Mouse (Mus musculus): ENCODE data around the gene Ralgapb. TPM values are rescaled to one million over a fixed set of nuclear protein-coding genes. Genes with fewer than 3 reads are reported as not detected.

Ralgapb gene
- polyA plus RNA-seq, 1 experiment from 2014 or later, result 32.4 TPM

DNA sequence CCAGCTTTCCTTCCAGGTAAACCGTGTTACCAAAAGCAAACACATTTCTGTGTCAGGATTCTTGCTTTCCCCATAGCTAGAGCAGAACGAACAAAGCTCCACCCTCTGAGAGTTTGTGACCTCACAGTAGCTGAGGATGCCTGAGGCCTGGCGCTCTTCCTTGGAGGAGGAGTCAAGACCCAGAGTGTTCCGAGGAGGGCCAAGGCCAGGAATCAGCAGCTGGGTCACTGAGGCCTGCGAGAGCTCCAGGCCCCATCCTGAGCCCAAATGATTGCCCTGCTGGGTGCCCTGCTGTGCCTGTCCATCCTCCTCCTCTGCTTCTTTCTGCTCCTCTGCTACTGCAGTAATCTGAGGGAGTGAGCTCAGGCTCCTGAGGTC is 39.5 kb upstream of the Ralgapb start:
- DNase-seq (ENCODE audit: low spot score) (no peak), ATAC-seq (ENCODE audit: low FRiP score) (no peak)
- H3K27ac ChIP-seq (ENCODE audit: low read depth, low read length), result no peak overlapping the region
- H3K27me3 ChIP-seq (ENCODE audit: control insufficient read depth, insufficient read depth, low read length), result no peaks in the 10 kb centered on the region
- no peak overlapping the region for H3K9ac ChIP-seq (ENCODE audit: low read depth, low read length)
- H3K4me1 ChIP-seq (replicated peaks; ENCODE audit: control insufficient read depth, insufficient read depth, low read length), result no peaks in the 10 kb centered on the region
- no peak overlapping the region for H3K4me2 ChIP-seq (replicated peaks; ENCODE audit: low read depth, low read length)
- no peak overlapping the region for H3K4me3 ChIP-seq (ENCODE audit: low read depth, low read length)
- H3K36me3 ChIP-seq (ENCODE audit: control insufficient read depth, insufficient read depth, low read length), result no peaks in the 10 kb centered on the region
- H3K9me3 ChIP-seq (ENCODE audit: control insufficient read depth, low read length), result no peaks in the 10 kb centered on the region
- 7% methylated on average over 5 of the region's 5 CpGs for WGBS

- H3K9me3 ChIP-seq (ENCODE audit: control insufficient read depth, low read length), result no peaks in the 10 kb centered on the region
- H3K9ac ChIP-seq (ENCODE audit: low read depth, low read length), result no peak overlapping the region
- H3K4me2 ChIP-seq (replicated peaks; ENCODE audit: low read depth, low read length), result no peak overlapping the region
- H3K27me3 ChIP-seq (ENCODE audit: control insufficient read depth, insufficient read depth, low read length), result no peaks in the 10 kb centered on the region
- WGBS, result 81% methylated on average over 5 of the region's 5 CpGs
- no peaks in the 10 kb centered on the region for H3K4me1 ChIP-seq (replicated peaks; ENCODE audit: control insufficient read depth, insufficient read depth, low read length)
- DNase-seq (ENCODE audit: low spot score), result no peak
- no peak overlapping the region for H3K4me3 ChIP-seq (ENCODE audit: low read depth, low read length)
- H3K36me3 ChIP-seq (ENCODE audit: control insufficient read depth, insufficient read depth, low read length), result no peaks in the 10 kb centered on the region
- H3K27ac ChIP-seq (ENCODE audit: low read depth, low read length), result no peak overlapping the region
- ATAC-seq (ENCODE audit: low FRiP score), result no peak
These were observed 36.6 kb upstream of the Ralgapb start for GRCm38 (mm10) chr2:158373061-158373460.

DNA sequence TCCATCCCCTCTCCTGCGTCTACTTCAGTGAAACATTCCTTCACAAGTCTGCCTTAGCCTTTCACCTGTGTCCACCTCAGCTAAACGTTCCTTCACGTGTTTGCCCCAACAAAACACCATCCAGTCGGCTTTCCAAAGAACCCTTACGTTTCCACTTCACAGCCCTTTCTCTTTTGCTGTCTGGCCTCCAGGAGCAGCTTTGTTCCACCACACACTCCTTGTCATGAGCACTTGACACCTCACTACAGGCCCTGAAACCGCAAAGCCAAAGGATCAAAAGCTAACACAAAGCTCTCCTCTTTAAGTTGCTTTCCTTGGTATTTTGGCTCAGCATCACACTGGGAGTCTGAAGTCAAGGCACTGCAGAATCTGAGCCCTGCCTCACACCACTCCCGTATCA is 36.1 kb upstream of the Ralgapb start:
- H3K4me1 ChIP-seq (replicated peaks; ENCODE audit: control insufficient read depth, insufficient read depth, low read length), result no peaks in the 10 kb centered on the region
- H3K4me3 ChIP-seq (ENCODE audit: low read depth, low read length), result no peak overlapping the region
- no peak for ATAC-seq (ENCODE audit: low FRiP score)
- H3K9me3 ChIP-seq (ENCODE audit: control insufficient read depth, low read length), result no peaks in the 10 kb centered on the region
- DNase-seq (ENCODE audit: low spot score), result no peak
- no peaks in the 10 kb centered on the region for H3K36me3 ChIP-seq (ENCODE audit: control insufficient read depth, insufficient read depth, low read length)
- no peak overlapping the region for H3K9ac ChIP-seq (ENCODE audit: low read depth, low read length)
- H3K27ac ChIP-seq (ENCODE audit: low read depth, low read length), result no peak overlapping the region
- H3K4me2 ChIP-seq (replicated peaks; ENCODE audit: low read depth, low read length), result no peak overlapping the region
- 62% methylated on average over 7 of the region's 7 CpGs for WGBS
- no peaks in the 10 kb centered on the region for H3K27me3 ChIP-seq (ENCODE audit: control insufficient read depth, insufficient read depth, low read length)

- Histone ChIP-seq H3K4me3 (ENCODE audit: low read depth, low read length) (peak within 1 kb of the TSS; percentile 42), H3K27me3 (ENCODE audit: control insufficient read depth, insufficient read depth, low read length) (no peaks in the 10 kb centered on the region), H3K27ac (ENCODE audit: low read depth, low read length) (peak within 1 kb of the TSS; percentile 67; the same call in 1 of the 2 replicates), H3K9me3 (ENCODE audit: control insufficient read depth, low read length) (no peaks in the 10 kb centered on the region), H3K9ac (ENCODE audit: low read depth, low read length) (peak within 1 kb of the TSS; percentile 57), H3K36me3 (ENCODE audit: control insufficient read depth, insufficient read depth, low read length) (no peaks in the 10 kb centered on the region), H3K4me1 (replicated peaks; ENCODE audit: control insufficient read depth, insufficient read depth, low read length) (no peaks in the 10 kb centered on the region), H3K4me2 (replicated peaks; ENCODE audit: low read depth, low read length) (peak within 1 kb of the TSS; percentile 62)
- ATAC-seq (ENCODE audit: low FRiP score) (peak; percentile 84), DNase-seq (ENCODE audit: low spot score) (peak; percentile 89)
- 1% methylated on average over 36 of the region's 36 CpGs for WGBS
These were observed 34.1 kb upstream of the Ralgapb start, which contains the start of gene Snhg11 for GRCm38 (mm10) chr2:158375443-158376122. TSS of gene Snhg11 (plus strand) at chr2:158375638.

DNA sequence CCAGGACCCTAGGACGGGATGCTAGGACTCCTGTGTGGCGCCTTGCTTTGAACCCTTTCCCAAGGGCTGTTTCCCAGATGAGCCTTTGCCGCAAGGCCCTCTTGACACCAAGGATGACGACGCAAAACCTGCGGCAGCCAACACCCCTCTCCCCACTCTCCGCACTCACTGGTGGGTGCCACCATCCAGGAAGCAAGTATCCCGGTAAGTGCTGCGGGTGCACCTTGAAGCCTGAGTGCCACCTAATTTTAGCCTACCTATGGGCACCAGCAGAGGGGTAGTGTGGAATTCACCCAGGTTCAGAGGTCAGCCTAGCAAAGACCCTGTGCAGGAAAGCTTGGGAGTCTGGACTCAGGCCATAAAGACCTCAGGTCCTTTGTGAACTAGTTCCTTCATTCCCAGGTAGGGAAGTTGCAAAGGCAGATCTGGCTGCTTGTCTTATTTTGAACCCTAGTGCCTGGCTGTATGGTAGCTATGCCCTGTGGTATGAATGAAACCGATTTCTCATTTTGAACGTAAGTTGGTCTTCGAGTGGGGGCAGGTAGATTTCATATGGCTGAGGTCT is 33.4 kb upstream of the Ralgapb start:
- Histone ChIP-seq H3K36me3 (ENCODE audit: control insufficient read depth, insufficient read depth, low read length) (no peaks in the 10 kb centered on the region), H3K27me3 (ENCODE audit: control insufficient read depth, insufficient read depth, low read length) (no peaks in the 10 kb centered on the region), H3K27ac (ENCODE audit: low read depth, low read length) (peak overlapping the region; percentile 67; the same call in 1 of the 2 replicates), H3K9ac (ENCODE audit: low read depth, low read length) (peak overlapping the region; percentile 57), H3K9me3 (ENCODE audit: control insufficient read depth, low read length) (no peaks in the 10 kb centered on the region), H3K4me3 (ENCODE audit: low read depth, low read length) (peak overlapping the region; percentile 42), H3K4me2 (replicated peaks; ENCODE audit: low read depth, low read length) (peak overlapping the region; percentile 62), H3K4me1 (replicated peaks; ENCODE audit: control insufficient read depth, insufficient read depth, low read length) (no peaks in the 10 kb centered on the region)
- WGBS, result 27% methylated on average over 12 of the region's 12 CpGs
- DNase-seq (ENCODE audit: low spot score), result no peak
- ATAC-seq (ENCODE audit: low FRiP score), result 0 out of 2 replicates have a peak, but pooled peaks have one; percentile 5

- Histone ChIP-seq H3K4me1 (replicated peaks; ENCODE audit: control insufficient read depth, insufficient read depth, low read length) (no peaks in the 10 kb centered on the region), H3K9me3 (ENCODE audit: control insufficient read depth, low read length) (no peaks in the 10 kb centered on the region), H3K27ac (ENCODE audit: low read depth, low read length) (no peak overlapping the region), H3K4me2 (replicated peaks; ENCODE audit: low read depth, low read length) (peak overlapping the region; percentile 62; the same call in 1 of the 2 replicates), H3K4me3 (ENCODE audit: low read depth, low read length) (no peak overlapping the region; the same call in 1 of the 2 replicates), H3K9ac (ENCODE audit: low read depth, low read length) (no peak overlapping the region), H3K27me3 (ENCODE audit: control insufficient read depth, insufficient read depth, low read length) (no peaks in the 10 kb centered on the region), H3K36me3 (ENCODE audit: control insufficient read depth, insufficient read depth, low read length) (no peaks in the 10 kb centered on the region)
- 71% methylated on average over 7 of the region's 7 CpGs for WGBS
- ATAC-seq (ENCODE audit: low FRiP score) (no peak), DNase-seq (ENCODE audit: low spot score) (no peak)
These were observed 32.9 kb upstream of the Ralgapb start for GRCm38 (mm10) chr2:158376798-158377197.

GRCm38 (mm10) chr2:158377811-158378210 is 31.8 kb upstream of the Ralgapb start:
- whole genome bisulfite sequencing, result 92% methylated on average over 1 of the region's 1 CpGs
- no peak overlapping the region for H3K4me3 ChIP-seq (ENCODE audit: low read depth, low read length)

GRCm38 (mm10) chr2:158379354-158380078 is 30.1 kb upstream of the Ralgapb start:
- Histone ChIP-seq H3K9me3 (ENCODE audit: control insufficient read depth, low read length) (no peaks in the 10 kb centered on the region), H3K4me1 (replicated peaks; ENCODE audit: control insufficient read depth, insufficient read depth, low read length) (no peaks in the 10 kb centered on the region), H3K9ac (ENCODE audit: low read depth, low read length) (no peak overlapping the region), H3K27me3 (ENCODE audit: control insufficient read depth, insufficient read depth, low read length) (no peaks in the 10 kb centered on the region), H3K4me3 (ENCODE audit: low read depth, low read length) (no peak overlapping the region), H3K4me2 (replicated peaks; ENCODE audit: low read depth, low read length) (no peak overlapping the region), H3K27ac (ENCODE audit: low read depth, low read length) (no peak overlapping the region; the same call in 1 of the 2 replicates), H3K36me3 (ENCODE audit: control insufficient read depth, insufficient read depth, low read length) (no peaks in the 10 kb centered on the region)
- DNase-seq (ENCODE audit: low spot score), result peak; percentile 90
- ATAC-seq (ENCODE audit: low FRiP score), result peak; percentile 41; the same call in 1 of the 2 replicates
- 49% methylated on average over 13 of the region's 13 CpGs for WGBS

More at GRCm38 (mm10) chr2:158377811-158378210, 31.8 kb upstream of the Ralgapb start:
- no peaks in the 10 kb centered on the region for H3K27me3 ChIP-seq (ENCODE audit: control insufficient read depth, insufficient read depth, low read length)
- no peaks in the 10 kb centered on the region for H3K9me3 ChIP-seq (ENCODE audit: control insufficient read depth, low read length)
- ATAC-seq (ENCODE audit: low FRiP score) (no peak), DNase-seq (ENCODE audit: low spot score) (no peak)
- no peaks in the 10 kb centered on the region for H3K4me1 ChIP-seq (replicated peaks; ENCODE audit: control insufficient read depth, insufficient read depth, low read length)
- no peaks in the 10 kb centered on the region for H3K36me3 ChIP-seq (ENCODE audit: control insufficient read depth, insufficient read depth, low read length)
- H3K27ac ChIP-seq (ENCODE audit: low read depth, low read length), result no peak overlapping the region
- H3K4me2 ChIP-seq (replicated peaks; ENCODE audit: low read depth, low read length), result no peak overlapping the region
- no peak overlapping the region for H3K9ac ChIP-seq (ENCODE audit: low read depth, low read length)

Data from hindbrain, embryonic 11.5 days (tissue).